Mouse (Mus musculus) midbrain, postnatal 0 days (tissue): Measurements from ENCODE around the gene Cyp26b1. TPM values are rescaled to one million over a fixed set of nuclear protein-coding genes. Genes with fewer than 3 reads are reported as not detected.
A peak's percentile ranks its signal among the peaks of the same experiment; 100 is the strongest.

Experiments used
- ATAC-seq: fragments of 200-750 bp; cut with Nextera tagmentation; 2 replicates; pipeline ENCODE4 v1.8.0; 2017; ENCODE audit warnings: moderate number of reproducible peaks, mild to moderate bottlenecking, moderate TSS enrichment, moderate library complexity; ENCODE audit not compliant: low FRiP score
- DNase-seq: peaks from one replicate; pipeline ENCODE4 v3.0.0-alpha.2; 2015; ENCODE audit warnings: low spot score
- H3K27ac ChIP-seq: fragments of 300-500 bp; sonication (generic); 2 replicates; pipeline ENCODE4 v1.5.1; 2014; ENCODE audit warnings: low read depth, mild to moderate bottlenecking, low read length, mixed read lengths
- H3K27me3 ChIP-seq: fragments of 300-500 bp; sonication (generic); 2 replicates; pipeline ENCODE4 v1.6.1; 2014; ENCODE audit warnings: low read length, control low read depth, mixed read lengths; ENCODE audit not compliant: insufficient read depth
- H3K36me3 ChIP-seq: fragments of 300-500 bp; sonication (generic); 2 replicates; pipeline ENCODE4 v1.6.1; 2014; ENCODE audit warnings: low read length, control low read depth, mixed read lengths; ENCODE audit not compliant: insufficient read depth
- H3K4me1 ChIP-seq: fragments of 300-500 bp; sonication (generic); 2 replicates; pipeline ENCODE4 v1.6.1; 2014; ENCODE audit warnings: mild to moderate bottlenecking, control low read depth, antibody characterized with exemption, low read length, mixed read lengths; ENCODE audit not compliant: insufficient read depth
- H3K4me2 ChIP-seq: fragments of 300-500 bp; sonication (generic); 2 replicates; pipeline ENCODE4 v1.6.1; 2014; ENCODE audit warnings: low read depth, mild to moderate bottlenecking, low read length, mixed read lengths; ENCODE audit not compliant: poor library complexity, severe bottlenecking
- H3K4me3 ChIP-seq: fragments of 300-500 bp; sonication (generic); 2 replicates; pipeline ENCODE4 v1.5.1; 2014; ENCODE audit warnings: low read depth, mild to moderate bottlenecking, low read length, moderate library complexity
- H3K9ac ChIP-seq: fragments of 300-500 bp; sonication (generic); replicated peaks from 2 replicates; pipeline ENCODE4 v1.6.1; 2014; ENCODE audit warnings: mild to moderate bottlenecking, low read length, moderate library complexity, mixed read lengths; ENCODE audit not compliant: poor library complexity, severe bottlenecking
- H3K9me3 ChIP-seq: fragments of 300-500 bp; sonication (generic); 2 replicates; pipeline ENCODE4 v1.6.1; 2016; ENCODE audit warnings: low read length, control low read depth
- CTCF ChIP-seq: IDR thresholded peaks from 2 replicates; pipeline ENCODE4 v1.5.1; 2016; ENCODE audit warnings: antibody characterized with exemption, mild to moderate bottlenecking
- WGBS: fragments of 180-500 bp; shearing (Covaris S2); extraction: QIAGEN DNeasy Blood & Tissue Kit; methylation state at CpG from one replicate; pipeline ENCODE4 v1.1.7; 2014; 5-methylcytosine and 5-hydroxymethylcytosine counted together
- polyA plus RNA-seq: library from polyadenylated mRNA; unstranded; fragments of >200 nt; fragmentation: Nextera tagmentation; extraction: Ambion mirVana; gene quantifications from 2 replicates; pipeline ENCODE4 v1.2.1, GENCODE M21; 2015
- total RNA-seq: library from RNA; depleted of rRNA; stranded (reverse); fragments of >200 nt; gene quantifications from 2 replicates; pipeline ENCODE4 v1.2.3, GENCODE M21; 2014

Cyp26b1 gene
- total and polyA plus RNA-seq, 2 experiments from 2014 or later = 6.4 to 36.7 TPM

DNA sequence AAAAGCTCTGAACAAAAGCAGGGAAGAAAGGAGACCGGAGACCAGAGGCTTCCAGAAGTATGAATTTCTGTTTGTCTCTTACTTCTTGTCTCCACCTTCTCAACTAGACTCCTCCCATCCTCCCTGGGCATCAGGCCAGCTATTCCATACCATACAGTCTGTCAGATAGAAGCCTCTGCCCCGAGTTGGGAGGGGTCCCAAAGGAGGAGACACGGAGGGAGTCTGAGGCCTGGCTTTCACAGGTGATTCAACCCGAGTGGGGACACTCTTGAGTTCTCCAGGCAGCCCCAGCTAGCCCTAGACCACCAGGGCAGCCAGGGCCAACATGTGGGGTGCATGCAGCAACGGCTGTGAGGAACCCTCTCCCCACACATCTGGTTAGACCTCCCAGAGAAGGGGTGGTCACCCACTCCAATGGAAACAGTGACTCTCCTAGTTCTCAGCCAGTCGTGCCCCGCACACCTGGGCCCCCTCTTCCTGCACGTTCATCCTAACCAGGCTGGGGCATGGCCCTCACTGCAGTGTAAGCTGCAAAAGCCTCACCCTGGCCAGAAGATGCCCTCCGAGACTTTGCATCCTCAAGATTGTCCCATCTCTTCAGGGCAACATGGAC lies 11.8 kb downstream of the Cyp26b1 start:
- no peak overlapping the region for H3K9ac ChIP-seq
- no peaks in the 10 kb centered on the region for H3K36me3 ChIP-seq
- DNase-seq = no peak
- no peak for TF ChIP-seq CTCF
- no peak for ATAC-seq
- no peak overlapping the region for H3K4me2 ChIP-seq
- H3K9me3 ChIP-seq = no peaks in the 10 kb centered on the region
- H3K27me3 ChIP-seq = peaks cover 66% of the 10 kb centered on the region
- no peak overlapping the region for H3K4me3 ChIP-seq
- WGBS = 69% methylated on average over 9 of the region's 9 CpGs
- peaks cover 18% of the 10 kb centered on the region; the same call in 1 of the 2 replicates for H3K4me1 ChIP-seq
- H3K27ac ChIP-seq = no peak overlapping the region

DNA sequence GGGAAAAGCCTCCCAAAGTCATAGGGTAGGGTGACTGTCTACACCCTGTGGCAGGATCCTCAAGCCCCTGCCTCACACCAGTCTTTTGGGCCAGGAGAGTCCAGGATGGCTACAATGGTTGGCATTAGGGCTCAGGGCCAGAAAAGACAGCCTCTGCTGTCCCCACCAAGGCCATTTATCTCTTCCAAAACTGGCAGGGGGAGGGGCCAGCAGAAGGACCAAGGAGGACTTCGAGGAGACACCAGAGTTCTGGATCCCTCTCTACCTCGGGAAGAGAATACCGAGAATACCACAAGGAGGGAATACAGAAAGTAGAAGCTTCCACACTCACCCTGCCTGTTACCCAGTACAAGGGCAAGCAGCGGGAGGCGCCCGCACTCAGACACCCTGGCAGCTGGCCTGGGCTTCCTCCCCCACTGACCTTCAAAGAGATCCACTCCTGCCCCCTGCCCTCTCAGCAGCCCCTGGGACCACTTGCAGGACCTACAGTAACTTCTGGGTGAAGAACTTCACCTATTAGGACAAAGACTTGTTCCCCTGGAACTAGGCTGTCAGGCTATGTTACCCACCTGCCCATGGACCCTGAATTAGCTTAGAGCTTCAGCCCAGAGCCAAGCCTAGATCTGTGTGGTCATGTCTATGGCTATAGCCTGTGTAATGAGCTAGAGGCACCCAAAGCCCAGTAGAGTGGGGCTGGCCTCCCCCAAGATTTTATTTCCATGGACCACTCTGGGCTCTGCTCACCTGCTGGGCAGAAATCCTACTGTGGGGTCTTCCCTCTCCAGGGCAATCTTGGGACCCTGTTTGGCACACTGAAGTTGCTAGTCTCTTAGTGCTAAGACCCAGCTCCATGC lies 12.5 kb downstream of the Cyp26b1 start:
- no peak overlapping the region for H3K27ac ChIP-seq
- DNase-seq (no peak), ATAC-seq (no peak)
- WGBS = 58% methylated on average over 6 of the region's 6 CpGs
- no peak overlapping the region for H3K9ac ChIP-seq
- TF ChIP-seq CTCF = no peak
- H3K27me3 ChIP-seq = peaks cover 63% of the 10 kb centered on the region
- H3K36me3 ChIP-seq = no peaks in the 10 kb centered on the region
- H3K4me2 ChIP-seq = no peak overlapping the region
- no peak overlapping the region for H3K4me3 ChIP-seq
- H3K9me3 ChIP-seq = no peaks in the 10 kb centered on the region
- H3K4me1 ChIP-seq = peaks cover 18% of the 10 kb centered on the region; the same call in 1 of the 2 replicates

GRCm38 (mm10) chr6:84579508-84579907 lies 14.2 kb downstream of the Cyp26b1 start:
- no peak overlapping the region for H3K4me2 ChIP-seq
- no peak overlapping the region for H3K27ac ChIP-seq
- no peak for TF ChIP-seq CTCF
- WGBS = 70% methylated on average over 8 of the region's 8 CpGs
- peaks cover 13% of the 10 kb centered on the region; the same call in 1 of the 2 replicates for H3K4me1 ChIP-seq
- no peaks in the 10 kb centered on the region; the same call in 1 of the 2 replicates for H3K36me3 ChIP-seq
- H3K4me3 ChIP-seq = no peak overlapping the region
- no peak overlapping the region for H3K9ac ChIP-seq
- ATAC-seq (no peak), DNase-seq (no peak)
- peaks cover 52% of the 10 kb centered on the region for H3K27me3 ChIP-seq
- H3K9me3 ChIP-seq = no peaks in the 10 kb centered on the region

DNA sequence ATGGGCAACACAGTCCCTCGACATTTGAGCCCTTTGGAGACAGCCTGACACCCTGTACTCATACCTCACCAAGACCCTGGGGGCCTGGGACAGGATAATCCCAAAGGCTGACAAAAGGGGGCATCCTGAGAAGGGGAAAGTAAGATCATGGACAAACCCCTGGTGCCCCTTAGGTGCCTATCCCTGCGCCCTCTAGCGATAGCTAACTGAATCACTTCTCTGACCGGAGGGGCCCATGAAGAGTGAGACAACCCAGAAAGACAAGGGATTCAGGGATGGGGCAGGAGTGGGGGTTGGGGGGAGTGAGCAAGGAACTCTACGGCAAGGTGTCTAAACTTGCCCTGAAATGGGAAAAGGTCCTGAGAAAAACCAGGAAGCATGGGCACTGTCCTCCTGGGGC lies 14.8 kb downstream of the Cyp26b1 start:
- DNase-seq = no peak
- Histone ChIP-seq H3K36me3 (no peaks in the 10 kb centered on the region; the same call in 1 of the 2 replicates), H3K27ac (no peak overlapping the region), H3K9ac (no peak overlapping the region), H3K4me2 (no peak overlapping the region), H3K27me3 (peaks cover 47% of the 10 kb centered on the region), H3K4me3 (no peak overlapping the region), H3K9me3 (no peaks in the 10 kb centered on the region), H3K4me1 (peaks cover 7% of the 10 kb centered on the region; the same call in 1 of the 2 replicates)
- TF ChIP-seq CTCF = peak; percentile 68
- 24% methylated on average over 5 of the region's 5 CpGs for WGBS
- ATAC-seq = no peak

DNA sequence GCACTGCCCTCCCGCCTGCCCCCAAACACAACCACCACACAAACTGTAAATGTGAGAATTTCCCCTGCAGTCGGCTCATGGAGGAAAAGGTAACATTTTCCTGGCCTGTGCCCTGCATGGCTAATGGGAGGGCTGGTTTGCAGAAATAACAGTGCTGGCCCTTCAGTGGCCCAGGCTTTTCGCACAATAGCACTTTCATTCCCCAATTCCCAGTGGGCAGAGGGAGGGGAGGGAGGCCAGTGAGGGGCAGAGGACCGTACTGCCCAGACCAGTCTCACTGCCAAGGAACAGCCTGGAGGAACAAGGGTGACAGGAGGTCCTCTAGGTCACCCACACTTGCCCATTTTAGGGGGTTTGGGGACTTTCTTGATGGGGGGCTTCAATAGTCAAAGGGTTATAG lies 15.8 kb downstream of the Cyp26b1 start:
- Histone ChIP-seq H3K9ac (no peak overlapping the region), H3K27me3 (peaks cover 38% of the 10 kb centered on the region), H3K4me2 (no peak overlapping the region), H3K36me3 (no peaks in the 10 kb centered on the region; the same call in 1 of the 2 replicates), H3K27ac (no peak overlapping the region), H3K4me1 (no peaks in the 10 kb centered on the region), H3K4me3 (no peak overlapping the region), H3K9me3 (no peaks in the 10 kb centered on the region)
- DNase-seq = no peak
- 63% methylated on average over 4 of the region's 4 CpGs for WGBS
- ATAC-seq = no peak
- no peak for TF ChIP-seq CTCF
